Comparison of ENCODE assay signal across 11 mouse cellular contexts in genomic region chr5:146704241-146704640, GRCm38 (mm10).
DNase-seq lines count a peak whose midpoint lies in the region; ATAC-seq and TF ChIP-seq lines count a peak whose summit lies in the region.
"Had no signal": no experiment of that assay in that cellular context is flagged by ENCODE, and none has a peak within 500 bp of the region (broad histone marks: within the 10 kb centered on the region; RNA-seq: fewer than 3 reads in every experiment).

No protein-coding gene starts in this region.

- H3K4me2 ChIP-seq in kidney, embryonic 15.5 days = no peak overlapping the region
- H3K4me2 ChIP-seq in liver, postnatal 0 days (ENCODE audit: low read depth, low read length) = peak overlapping the region; percentile 49

- no peaks in the 10 kb centered on the region for H3K36me3 ChIP-seq in kidney, embryonic 15.5 days
- peaks cover 0 to 19% of the 10 kb centered on the region in 2 experiments; a peak in 2 of 4 replicates for H3K36me3 ChIP-seq in MEL (ENCODE audit: control insufficient read depth in 1 of 2, insufficient read depth in 2 of 2, low read length in 2 of 2)
- H3K36me3 ChIP-seq in liver, postnatal 0 days (replicated peaks; ENCODE audit: insufficient read depth, low read length) = no peaks in the 10 kb centered on the region
- no peaks in the 10 kb centered on the region for H3K36me3 ChIP-seq in midbrain, embryonic 10.5 days
- H3K36me3 ChIP-seq: forebrain, embryonic 10.5 days had no signal

- no peaks in the 10 kb centered on the region for H3K79me2 ChIP-seq in MEL (ENCODE audit: control insufficient read depth, insufficient read depth, low read length, poor library complexity)

- no peak; the same call in 1 of the 2 replicates for TF ChIP-seq RAD21 in MEL (IDR thresholded peaks at IDR 0.05; ENCODE audit: low read depth, low read length)

- peak overlapping the region; percentile 62; the same call in 1 of the 2 replicates for H3K27ac ChIP-seq in kidney, embryonic 15.5 days
- peak overlapping the region; percentile 96 for H3K27ac ChIP-seq in MEL (ENCODE audit: control insufficient read depth, low read depth, low read length)
- H3K27ac ChIP-seq in liver, postnatal 0 days (ENCODE audit: low read depth) = peak overlapping the region; percentile 98
- H3K27ac ChIP-seq in midbrain, embryonic 10.5 days (replicated peaks) = no peak overlapping the region
- H3K27ac ChIP-seq: forebrain, embryonic 10.5 days had no signal

- 0 out of 2 replicates have a peak, but pooled peaks cover 3% of the 10 kb centered on the region for H3K9me3 ChIP-seq in kidney, embryonic 15.5 days (replicated peaks)
- H3K9me3 ChIP-seq in MEL (replicated peaks; ENCODE audit: insufficient read depth, low read length) = no peaks in the 10 kb centered on the region
- peaks cover 3% of the 10 kb centered on the region; the same call in 1 of the 2 replicates for H3K9me3 ChIP-seq in liver, postnatal 0 days (ENCODE audit: low read length)
- H3K9me3 ChIP-seq in midbrain, embryonic 10.5 days (replicated peaks) = no peaks in the 10 kb centered on the region
- H3K9me3 ChIP-seq: forebrain, embryonic 10.5 days had no signal

- H3K9ac ChIP-seq in kidney, embryonic 15.5 days = no peak overlapping the region
- peak overlapping the region; percentile 30 for H3K9ac ChIP-seq in MEL (ENCODE audit: control insufficient read depth, low read depth, low read length, poor library complexity, severe bottlenecking)
- H3K9ac ChIP-seq in liver, postnatal 0 days (replicated peaks) = no peak overlapping the region

- TF ChIP-seq EP300 in MEL (IDR thresholded peaks at IDR 0.05; ENCODE audit: low read depth in 1 of 2, low read length in 2 of 2) = no peak
- no peak for TF ChIP-seq EP300 in liver, postnatal 0 days (IDR thresholded peaks at IDR 0.05; ENCODE audit: low read depth)

- H3K4me3 ChIP-seq in kidney, embryonic 15.5 days (replicated peaks) = no peak overlapping the region
- peak overlapping the region; percentile 2 to 3; a peak in 3 of 4 replicates for H3K4me3 ChIP-seq in MEL (ENCODE audit: control insufficient read depth in 1 of 2, insufficient read depth in 1 of 2, low read depth in 2 of 2, low read length in 2 of 2)
- no peak overlapping the region for H3K4me3 ChIP-seq in liver, postnatal 0 days (ENCODE audit: low read depth, low read length)
- H3K4me3 ChIP-seq in midbrain, embryonic 10.5 days = no peak overlapping the region
- H3K4me3 ChIP-seq: forebrain, embryonic 10.5 days had no signal

- H3K27me3 ChIP-seq in kidney, embryonic 15.5 days = no peaks in the 10 kb centered on the region
- no peaks in the 10 kb centered on the region for H3K27me3 ChIP-seq in MEL (ENCODE audit: control insufficient read depth in 1 of 2, insufficient read depth in 2 of 2, low read length in 2 of 2)
- no peaks in the 10 kb centered on the region for H3K27me3 ChIP-seq in liver, postnatal 0 days (ENCODE audit: insufficient read depth, low read length)
- H3K27me3 ChIP-seq in midbrain, embryonic 10.5 days (ENCODE audit: low read depth, poor library complexity, severe bottlenecking) = no peaks in the 10 kb centered on the region

- DNase-seq in kidney, adult 18-20 months = no peak
- peak; percentile 80 for DNase-seq in MEL (ENCODE audit: low read depth, low spot score)
- DNase-seq in brain, embryonic 14.5 days (ENCODE audit: low read depth) = no peak
- DNase-seq in liver, postnatal 0 days = peak; percentile 61
- no peak for DNase-seq in right cerebral cortex, postnatal 10 days (ENCODE audit: low spot score in 2 of 2)
- DNase-seq in midbrain, embryonic 10.5 days (ENCODE audit: low spot score) = no peak
- DNase-seq: cerebellum, postnatal 10 days; heart, postnatal 4 days; right cerebral cortex, postnatal 25 days had no signal

- no peak for ATAC-seq in kidney, embryonic 15.5 days (replicated peaks; ENCODE audit: low FRiP score)
- ATAC-seq in liver, postnatal 0 days = peak; percentile 26

- H3K4me1 ChIP-seq in kidney, embryonic 15.5 days = peaks cover 28% of the 10 kb centered on the region
- peaks cover 23 to 28% of the 10 kb centered on the region in 2 experiments for H3K4me1 ChIP-seq in MEL (ENCODE audit: control insufficient read depth in 1 of 2, insufficient read depth in 2 of 2, low read length in 2 of 2)
- H3K4me1 ChIP-seq in liver, postnatal 0 days (ENCODE audit: insufficient read depth) = peaks cover 30% of the 10 kb centered on the region
- H3K4me1 ChIP-seq in midbrain, embryonic 10.5 days = 0 out of 2 replicates have a peak, but pooled peaks cover 3% of the 10 kb centered on the region

- 96% methylated on average over 4 of the region's 4 CpGs for WGBS in kidney, embryonic 15.5 days
- 89% methylated on average over 4 of the region's 4 CpGs for WGBS in liver, postnatal 0 days (ENCODE audit: insufficient replicate concordance)
- 94% methylated on average over 4 of the region's 4 CpGs for WGBS in midbrain, embryonic 10.5 days

- no peak for TF ChIP-seq POLR2A in MEL (IDR thresholded peaks at IDR 0.05; ENCODE audit: control insufficient read depth in 1 of 2, insufficient read depth in 1 of 2, low read depth in 1 of 2, low read length in 2 of 2, poor library complexity in 1 of 2)
- no peak for TF ChIP-seq POLR2A in brain, embryonic 14.5 days (IDR thresholded peaks at IDR 0.05; ENCODE audit: borderline replicate concordance, extremely low read depth, insufficient read depth, insufficient read length, poor library complexity, severe bottlenecking)

- TF ChIP-seq CTCF in MEL (IDR thresholded peaks at IDR 0.05 in 2 of 3, conservative IDR thresholded peaks at IDR 0.05 in 1 of 3; ENCODE audit: control insufficient read depth in 1 of 3, insufficient read depth in 1 of 3, low read depth in 2 of 3, low read length in 3 of 3, poor library complexity in 1 of 3, severe bottlenecking in 1 of 3) = peak; percentile 65 to 90 (median 67)
- peak; percentile 34; the same call in 1 of the 2 replicates for TF ChIP-seq CTCF in brain, embryonic 14.5 days (IDR thresholded peaks at IDR 0.05; ENCODE audit: borderline replicate concordance, extremely low read depth, insufficient read depth, insufficient read length)
- peak; percentile 69 for TF ChIP-seq CTCF in liver, postnatal 0 days (IDR thresholded peaks at IDR 0.05; ENCODE audit: low read depth)

TF ChIP-seq in MEL, 35 proteins besides CTCF, POLR2A, EP300 and RAD21:
- no peak; the same call in 1 of the 2 replicates for TF ChIP-seq MXI1 (IDR thresholded peaks at IDR 0.05; ENCODE audit: low read depth, low read length)
- no peak for TF ChIP-seq MYB (IDR thresholded peaks at IDR 0.05; ENCODE audit: low read depth, low read length)
- TF ChIP-seq NRF1 (IDR thresholded peaks at IDR 0.05; ENCODE audit: insufficient read depth, low read depth, low read length, poor library complexity, severe bottlenecking) = 0 out of 2 replicates have a peak, but pooled peaks have one; percentile 5
- 0 out of 2 replicates have a peak, but pooled peaks have one; percentile 4 for TF ChIP-seq MAX (IDR thresholded peaks at IDR 0.05; ENCODE audit: low read length)
- TF ChIP-seq SMC3 (IDR thresholded peaks at IDR 0.05; ENCODE audit: low read depth, low read length) = peak; percentile 48
- no peak for TF ChIP-seq POLR2AphosphoS5 (IDR thresholded peaks at IDR 0.05; ENCODE audit: borderline replicate concordance, low read depth, low read length)
- TF ChIP-seq ZMIZ1 (IDR thresholded peaks at IDR 0.05; ENCODE audit: low read depth, low read length) = 0 out of 2 replicates have a peak, but pooled peaks have one; percentile 10
- 0 out of 2 replicates have a peak, but pooled peaks have one; percentile 14 for TF ChIP-seq ZC3H11A (IDR thresholded peaks at IDR 0.05; ENCODE audit: low read depth, low read length)
- no peak for TF ChIP-seq KAT2A (conservative IDR thresholded peaks at IDR 0.05; ENCODE audit: low read depth, low read length)
- TF ChIP-seq CHD1 (IDR thresholded peaks at IDR 0.05; ENCODE audit: low read depth, low read length) = peak; percentile 91; the same call in 1 of the 2 replicates

Comparison
In these comparisons a context has a peak if more than half of its experiments do, and no peak if none do; other contexts are left out.
1. H3K4me3 ChIP-seq: peak in MEL (2 of 2); none in kidney, embryonic 15.5 days (single experiment), liver, postnatal 0 days (single experiment) and midbrain, embryonic 10.5 days (single experiment).
2. DNase-seq: peak in MEL (single experiment) and liver, postnatal 0 days (single experiment); none in kidney, adult 18-20 months (single experiment), brain, embryonic 14.5 days (single experiment), right cerebral cortex, postnatal 10 days (0 of 2) and midbrain, embryonic 10.5 days (single experiment).
3. Peak in every context shown above with its lines, with median percentiles within 50 percentile points of each other: CTCF ChIP-seq.